Mouse (Mus musculus) C2C12 (cell line): ENCODE data around the gene Por.

Source experiments
- CEBPB ChIP-seq: IDR thresholded peaks from one replicate; pipeline ENCODE4 v1.6.1; 2011; ENCODE audit warnings: low read depth, mild to moderate bottlenecking, control low read depth, moderate library complexity
- CTCF ChIP-seq: IDR thresholded peaks from one replicate; pipeline ENCODE4 v1.5.1; 2011; ENCODE audit not compliant: control insufficient read depth, insufficient read depth, insufficient read length
- FOSL1 ChIP-seq: IDR thresholded peaks from one replicate; pipeline ENCODE4 v1.8.0; 2011; ENCODE audit warnings: mild to moderate bottlenecking, low read length; ENCODE audit not compliant: poor library complexity, insufficient read depth, severe bottlenecking
- MAX ChIP-seq: IDR thresholded peaks from one replicate; pipeline ENCODE4 v1.6.1; 2011; ENCODE audit warnings: mild to moderate bottlenecking, control low read depth
- MYOD1 ChIP-seq: IDR thresholded peaks from one replicate; pipeline ENCODE4 v1.6.1; 2011; ENCODE audit warnings: low read depth; ENCODE audit not compliant: control insufficient read depth, insufficient read length
- MYOG ChIP-seq: IDR thresholded peaks from one replicate; pipeline ENCODE4 v1.6.1; 2011; ENCODE audit not compliant: control insufficient read depth, insufficient read length; ENCODE audit errors: extremely low read depth
- USF1 ChIP-seq: IDR thresholded peaks from one replicate; pipeline ENCODE4 v1.6.1; 2011; ENCODE audit warnings: low read depth, mild to moderate bottlenecking, control low read depth, moderate library complexity

- no peak for TF ChIP-seq CTCF
- TF ChIP-seq MAX: no peak
- TF ChIP-seq FOSL1: no peak
- TF ChIP-seq USF1: no peak
- TF ChIP-seq MYOD1: no peak
- no peak for TF ChIP-seq MYOG
- no peak for TF ChIP-seq CEBPB
Observed at GRCm38 (mm10) chr5:135680967-135681545, 11.2 kb downstream of the Por start.
